Mouse (Mus musculus) forebrain, embryonic 16.5 days (tissue): ENCODE data around the gene Fam189b. TPM values are rescaled to one million over a fixed set of nuclear protein-coding genes. Genes with fewer than 3 reads are reported as not detected.
A peak's percentile ranks its signal among the peaks of the same experiment; 100 is the strongest.
"Not testable (repeated sequence)": the region's sequence is repeated elsewhere in the genome, so short reads cannot be mapped to it uniquely, and the experiment has no call there.

Experiments used
- ATAC-seq: fragments of 200-750 bp; cut with Nextera tagmentation; 2 replicates; pipeline ENCODE4 v1.8.0; 2017; ENCODE audit warnings: mild to moderate bottlenecking, moderate library complexity
- H3K27ac ChIP-seq: fragments of 300-500 bp; sonication (generic); 2 replicates; pipeline ENCODE4 v1.5.1; 2014; ENCODE audit warnings: low read length, control low read depth
- H3K27me3 ChIP-seq: fragments of 300-500 bp; sonication (generic); replicated peaks from 2 replicates; pipeline ENCODE4 v1.6.1; 2014; ENCODE audit warnings: low read length; ENCODE audit not compliant: control insufficient read depth, insufficient read depth
- H3K36me3 ChIP-seq: fragments of 300-500 bp; sonication (generic); 2 replicates; pipeline ENCODE4 v1.6.1; 2014; ENCODE audit not compliant: control insufficient read depth, insufficient read depth
- H3K4me1 ChIP-seq: fragments of 300-500 bp; sonication (generic); replicated peaks from 2 replicates; pipeline ENCODE4 v1.6.1; 2014; ENCODE audit warnings: low read length; ENCODE audit not compliant: control insufficient read depth, insufficient read depth
- H3K4me2 ChIP-seq: fragments of 300-500 bp; sonication (generic); 2 replicates; pipeline ENCODE4 v1.6.1; 2014; ENCODE audit warnings: mild to moderate bottlenecking, low read length, control low read depth
- H3K4me3 ChIP-seq: fragments of 300-500 bp; sonication (generic); replicated peaks from 2 replicates; pipeline ENCODE4 v1.5.1; 2014; ENCODE audit warnings: mild to moderate bottlenecking, low read length, control low read depth
- H3K9ac ChIP-seq: fragments of 300-500 bp; sonication (generic); replicated peaks from 2 replicates; pipeline ENCODE4 v1.6.1; 2014; ENCODE audit warnings: low read depth, low read length, control low read depth
- H3K9me3 ChIP-seq: fragments of 300-500 bp; sonication (generic); 2 replicates; pipeline ENCODE4 v1.6.1; 2016; ENCODE audit warnings: low read length; ENCODE audit not compliant: control insufficient read depth
- WGBS: fragments of 180-500 bp; shearing (Covaris S2); extraction: QIAGEN DNeasy Blood & Tissue Kit; methylation state at CpG from one replicate; pipeline ENCODE4 v1.1.7; 2014; 5-methylcytosine and 5-hydroxymethylcytosine counted together
- polyA plus RNA-seq: library from polyadenylated mRNA; unstranded; fragments of >200 nt; fragmentation: Nextera tagmentation; extraction: Ambion mirVana; gene quantifications from 2 replicates; pipeline ENCODE4 v1.2.1, GENCODE M21; 2015

Fam189b gene
- polyA plus RNA-seq, 1 experiment from 2014 or later: 30.7 TPM

DNA sequence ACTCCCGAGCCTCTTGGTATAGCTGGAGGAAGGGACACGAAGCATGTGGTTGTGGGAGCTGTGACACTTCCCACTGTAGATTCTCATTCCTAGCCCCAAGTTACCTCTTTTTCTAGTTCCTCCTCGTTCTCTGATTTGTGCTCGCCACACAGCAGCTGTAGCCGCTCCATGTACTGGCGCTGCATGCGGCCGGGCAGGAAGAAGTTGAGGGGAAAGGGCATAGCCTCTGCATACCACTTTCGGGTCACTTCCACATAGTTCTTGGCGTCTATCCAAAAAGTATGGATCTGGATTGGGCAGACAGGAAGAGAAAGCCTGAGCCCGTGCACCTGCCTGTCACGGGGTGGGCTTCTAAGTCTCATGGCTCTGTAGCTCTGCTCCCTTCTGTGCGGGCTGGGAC is 27.2 kb downstream of the Fam189b start:
- H3K36me3 ChIP-seq: peaks cover 24% of the 10 kb centered on the region
- no peak for ATAC-seq

DNA sequence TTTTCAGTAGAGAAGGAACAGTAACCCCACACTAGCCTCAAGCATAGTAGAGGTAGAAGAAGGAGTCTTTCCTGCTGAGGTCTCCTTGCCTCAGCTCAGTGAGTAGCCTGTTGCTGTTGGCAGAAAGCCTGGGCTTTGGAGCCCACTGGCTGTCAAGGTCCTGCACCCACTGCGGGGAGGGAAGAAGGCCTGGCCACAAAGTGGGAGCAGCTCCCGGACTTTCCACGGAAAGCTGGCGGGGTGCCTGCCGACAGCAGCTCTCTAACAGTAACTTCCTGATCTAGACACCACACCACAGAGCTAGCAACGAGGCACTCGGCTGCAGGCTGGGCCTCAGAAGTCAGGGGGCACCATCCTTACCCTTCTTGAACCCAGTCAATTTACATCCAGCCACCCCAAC is 27.8 kb downstream of the Fam189b start:
- H3K4me2 ChIP-seq: no peak overlapping the region
- ATAC-seq: no peak
- peaks cover 24% of the 10 kb centered on the region for H3K36me3 ChIP-seq
- no peaks in the 10 kb centered on the region for H3K27me3 ChIP-seq
- H3K27ac ChIP-seq: no peak overlapping the region
- no peaks in the 10 kb centered on the region for H3K9me3 ChIP-seq
- no peak overlapping the region for H3K9ac ChIP-seq
- peaks cover 17% of the 10 kb centered on the region for H3K4me1 ChIP-seq
- no peak overlapping the region for H3K4me3 ChIP-seq
- WGBS: 92% methylated on average over 7 of the region's 7 CpGs

More for the DNA sequence above, 27.2 kb downstream of the Fam189b start:
- WGBS: 85% methylated on average over 13 of the region's 13 CpGs
- Histone ChIP-seq H3K27me3 (no peaks in the 10 kb centered on the region), H3K9ac (no peak overlapping the region), H3K4me1 (peaks cover 12% of the 10 kb centered on the region), H3K9me3 (no peaks in the 10 kb centered on the region), H3K4me3 (no peak overlapping the region), H3K27ac (no peak overlapping the region), H3K4me2 (no peak overlapping the region)

DNA sequence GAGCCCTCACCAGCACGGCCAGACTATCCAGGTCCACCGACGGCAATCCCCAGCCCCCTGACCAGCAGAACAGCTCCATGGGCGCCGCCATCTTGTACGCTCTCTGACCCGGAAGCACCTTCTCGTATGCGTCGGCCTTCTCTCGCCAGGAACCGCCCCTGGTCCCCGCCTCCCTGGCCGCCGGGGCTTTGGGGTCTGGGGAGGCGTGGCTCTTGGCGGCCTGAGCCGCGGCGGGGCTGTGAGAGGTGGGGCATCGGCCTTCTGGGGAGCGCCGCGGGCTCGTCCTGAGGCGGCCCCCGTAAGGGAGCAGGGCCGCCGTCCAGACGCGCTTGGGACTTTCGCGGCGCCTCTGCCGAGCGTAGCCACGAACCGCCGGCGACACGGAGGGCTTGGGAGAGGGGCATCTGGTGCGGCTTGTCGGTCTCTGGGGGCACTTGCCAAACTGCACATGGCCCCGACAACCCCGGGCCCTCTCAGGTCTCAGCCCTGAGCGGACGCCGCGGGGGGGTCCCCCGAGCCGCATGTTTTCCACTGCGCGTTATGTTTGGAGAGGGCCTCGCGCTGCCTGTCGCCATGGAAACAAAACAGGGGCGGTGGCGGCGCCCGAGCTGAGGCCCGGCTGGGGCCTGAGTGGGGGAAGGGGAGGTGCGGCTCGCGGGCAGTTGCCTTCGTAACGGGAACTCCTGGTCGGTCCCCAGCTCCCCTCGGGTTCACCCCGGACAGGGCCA is 31.0 kb downstream of the Fam189b start:
- Histone ChIP-seq H3K9ac (peak overlapping the region; percentile 80), H3K4me3 (peak overlapping the region; percentile 82), H3K27me3 (no peaks in the 10 kb centered on the region), H3K4me2 (peak overlapping the region; percentile 87), H3K27ac (peak overlapping the region; percentile 98), H3K36me3 (peaks cover 11% of the 10 kb centered on the region; the same call in 1 of the 2 replicates), H3K4me1 (peaks cover 22% of the 10 kb centered on the region), H3K9me3 (no peaks in the 10 kb centered on the region)
- peak; percentile 86 for ATAC-seq
- WGBS: under 1% methylated on average over 60 of the region's 69 CpGs

DNA sequence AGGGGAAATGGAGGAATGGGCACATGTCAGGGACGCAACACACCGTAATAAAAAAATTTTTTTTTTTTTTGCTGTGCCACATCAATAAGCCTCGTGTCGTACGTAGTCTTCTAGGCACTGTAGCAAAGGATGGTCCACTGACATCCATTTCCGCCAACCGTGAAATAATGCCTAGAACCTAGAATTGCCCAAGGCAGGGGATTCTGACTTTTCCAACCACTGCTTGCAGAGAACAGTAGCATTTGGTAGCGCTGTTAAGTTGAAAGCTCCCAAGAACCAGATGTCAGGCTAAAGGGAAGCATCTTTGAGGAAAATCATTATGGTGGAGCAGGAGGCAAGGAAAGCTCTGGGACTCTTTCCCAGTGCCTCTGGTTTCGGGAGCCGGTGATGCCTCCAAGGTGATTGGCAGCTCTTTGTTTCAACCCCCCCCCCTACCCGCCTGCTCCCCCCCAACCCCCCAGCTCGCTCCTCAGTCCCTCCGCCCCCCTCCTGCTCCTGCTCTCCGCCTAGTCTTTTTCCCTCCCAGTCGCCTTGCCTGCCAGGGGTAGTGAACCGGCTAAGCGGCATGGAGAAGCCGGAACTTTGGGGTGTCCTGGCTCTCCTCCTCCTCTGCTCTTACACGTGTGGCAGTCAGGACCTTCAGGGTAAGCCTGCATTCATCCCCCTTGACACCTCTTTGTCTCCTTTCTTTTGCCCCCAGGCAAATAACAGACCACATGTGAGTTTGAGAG is 31.9 kb downstream of the Fam189b start, which contains the start of gene Thbs3:
Thbs3 (plus strand) TSS at position 500 of the 731 bp plus-strand sequence.
- H3K36me3 ChIP-seq: peaks cover 6% of the 10 kb centered on the region; the same call in 1 of the 2 replicates
- H3K9ac ChIP-seq: peak within 1 kb of the TSS; percentile 80
- peak within 1 kb of the TSS; percentile 87 for H3K4me2 ChIP-seq
- peaks cover 22% of the 10 kb centered on the region for H3K4me1 ChIP-seq
- peak within 1 kb of the TSS; percentile 98 for H3K27ac ChIP-seq
- no peaks in the 10 kb centered on the region for H3K27me3 ChIP-seq
- peak within 1 kb of the TSS; percentile 82 for H3K4me3 ChIP-seq
- under 1% methylated on average over 18 of the region's 19 CpGs for WGBS
- H3K9me3 ChIP-seq: no peaks in the 10 kb centered on the region
- ATAC-seq: peak; percentile 11

DNA sequence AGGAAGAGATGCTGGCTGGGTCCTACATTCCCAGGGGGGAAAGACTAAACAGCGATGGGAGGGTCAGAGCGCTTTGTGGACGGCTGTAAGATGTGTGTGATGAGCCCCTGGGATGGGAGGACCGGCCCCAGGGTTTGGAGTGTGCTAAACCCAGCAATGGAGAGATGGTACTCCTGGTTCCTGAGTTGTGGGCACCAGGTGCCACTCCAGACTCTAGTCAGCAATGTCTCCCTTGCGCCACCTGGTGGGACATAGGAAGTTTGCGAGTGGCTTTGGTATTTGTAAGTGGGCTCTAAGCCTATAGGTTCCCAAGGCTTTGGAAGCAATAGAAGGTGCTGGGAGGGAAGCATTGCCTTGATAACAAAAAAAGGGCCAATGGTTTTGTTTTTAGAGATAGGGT is 32.9 kb downstream of the Fam189b start:
- Histone ChIP-seq H3K4me3 (peak overlapping the region; percentile 82), H3K4me2 (peak overlapping the region; percentile 87), H3K9ac (no peak overlapping the region; the same call in 1 of the 2 replicates), H3K9me3 (no peaks in the 10 kb centered on the region), H3K27ac (peak overlapping the region; percentile 98), H3K4me1 (peaks cover 22% of the 10 kb centered on the region), H3K27me3 (no peaks in the 10 kb centered on the region), H3K36me3 (no peaks in the 10 kb centered on the region)
- peak; percentile 43 for ATAC-seq
- WGBS: 0% methylated on average over 6 of the region's 6 CpGs

DNA sequence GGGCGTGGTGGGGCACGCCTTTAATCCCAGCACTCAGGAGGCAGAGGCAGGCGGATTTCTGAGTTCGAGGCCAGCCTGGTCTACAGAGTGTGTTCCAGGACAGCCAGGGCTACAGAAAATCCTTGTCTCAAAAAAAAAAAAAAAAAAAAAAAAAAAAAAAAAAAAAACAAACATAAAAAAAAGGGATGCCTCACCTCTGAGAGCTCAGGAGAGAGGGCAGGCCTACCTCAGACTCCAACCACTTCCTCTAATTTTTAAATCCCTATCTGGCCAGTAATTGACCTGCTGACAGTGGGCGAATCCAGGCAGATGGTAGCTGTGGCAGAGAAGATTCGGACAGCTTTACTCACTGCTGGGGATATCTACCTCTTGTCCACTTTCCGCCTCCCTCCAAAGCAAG is 33.5 kb downstream of the Fam189b start:
- H3K4me2 ChIP-seq, H3K36me3 ChIP-seq, H3K4me3 ChIP-seq, ATAC-seq, H3K9me3 ChIP-seq, H3K27me3 ChIP-seq, H3K27ac ChIP-seq, H3K9ac ChIP-seq: not testable (repeated sequence)
- peaks cover 22% of the 10 kb centered on the region for H3K4me1 ChIP-seq
- WGBS: 72% methylated on average over 7 of the region's 7 CpGs

DNA sequence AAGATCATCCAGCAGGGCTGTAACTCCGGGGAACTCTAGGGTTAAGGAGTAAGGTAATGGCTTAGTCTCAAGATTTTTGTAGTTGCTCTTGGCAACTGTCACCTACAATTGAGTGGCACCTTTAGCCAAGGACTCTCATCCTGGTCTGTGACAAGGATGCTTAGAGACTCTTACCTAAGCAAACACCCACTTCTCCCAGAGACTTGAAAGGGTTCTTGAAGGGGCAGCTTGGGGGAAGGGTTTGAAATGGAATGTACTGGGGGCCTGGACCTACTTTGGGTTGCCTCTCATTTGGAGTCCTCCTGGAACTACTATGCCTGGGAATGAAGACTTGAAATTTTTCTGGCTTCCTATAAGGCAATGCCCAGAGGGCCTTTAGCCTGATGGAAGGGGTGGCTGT is 35.3 kb downstream of the Fam189b start:
- peaks cover 18% of the 10 kb centered on the region for H3K4me1 ChIP-seq
- H3K27me3 ChIP-seq: no peaks in the 10 kb centered on the region
- H3K4me3 ChIP-seq: no peak overlapping the region
- no peak for ATAC-seq
- H3K9ac ChIP-seq: no peak overlapping the region
- no peak overlapping the region for H3K4me2 ChIP-seq
- H3K36me3 ChIP-seq: no peaks in the 10 kb centered on the region
- no peaks in the 10 kb centered on the region for H3K9me3 ChIP-seq
- 72% methylated on average over 1 of the region's 1 CpGs for WGBS
- no peak overlapping the region for H3K27ac ChIP-seq

DNA sequence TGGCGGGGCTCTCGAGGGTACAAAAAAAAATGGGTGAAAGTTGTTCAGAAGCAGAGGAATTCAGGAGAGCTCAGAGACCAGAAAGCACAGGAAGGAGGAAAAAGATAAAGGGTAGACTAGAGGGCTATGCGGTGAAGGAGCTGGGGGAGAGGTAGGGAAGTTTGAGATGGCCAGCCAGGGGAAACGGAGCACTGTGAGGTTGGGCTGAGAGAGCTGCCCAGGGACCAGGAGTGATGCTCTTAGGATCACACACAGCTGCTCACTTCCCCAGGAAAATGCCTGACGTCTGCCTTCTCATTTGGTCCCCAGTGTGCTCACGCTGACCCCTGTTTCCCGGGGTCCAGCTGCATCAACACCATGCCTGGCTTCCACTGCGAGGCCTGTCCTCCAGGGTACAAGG is 36.6 kb downstream of the Fam189b start:
- Histone ChIP-seq H3K9ac (no peak overlapping the region), H3K9me3 (no peaks in the 10 kb centered on the region), H3K4me1 (peaks cover 29% of the 10 kb centered on the region), H3K36me3 (no peaks in the 10 kb centered on the region), H3K4me2 (no peak overlapping the region), H3K27me3 (no peaks in the 10 kb centered on the region), H3K27ac (no peak overlapping the region), H3K4me3 (no peak overlapping the region)
- no peak for ATAC-seq
- WGBS: 52% methylated on average over 8 of the region's 8 CpGs

DNA sequence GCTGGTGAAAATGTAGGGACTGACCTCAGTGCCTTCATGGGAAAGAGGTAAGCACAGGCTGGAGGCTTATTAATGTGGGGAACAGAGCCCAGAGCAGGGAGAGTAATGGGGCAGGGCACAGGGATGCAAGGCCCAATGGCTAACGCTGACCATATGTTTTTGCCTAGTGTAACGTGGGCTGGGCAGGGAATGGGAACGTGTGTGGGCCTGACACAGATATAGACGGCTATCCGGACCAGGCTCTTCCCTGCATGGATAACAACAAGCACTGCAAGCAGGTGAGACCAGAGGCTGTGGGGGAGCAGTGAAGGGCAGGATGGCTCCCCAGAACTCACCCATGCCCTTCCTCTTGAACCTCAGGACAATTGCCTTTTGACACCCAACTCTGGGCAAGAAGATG is 38.2 kb downstream of the Fam189b start:
- Histone ChIP-seq H3K4me3 (no peak overlapping the region), H3K27ac (no peak overlapping the region), H3K36me3 (no peaks in the 10 kb centered on the region), H3K4me1 (peaks cover 31% of the 10 kb centered on the region), H3K27me3 (no peaks in the 10 kb centered on the region), H3K9ac (no peak overlapping the region), H3K4me2 (no peak overlapping the region), H3K9me3 (no peaks in the 10 kb centered on the region)
- 55% methylated on average over 5 of the region's 5 CpGs for WGBS
- ATAC-seq: no peak
